Mouse (Mus musculus): Measurements from ENCODE around the gene Ppfibp2.
A peak's percentile ranks its signal among the peaks of the same experiment; 100 is the strongest.

The Ppfibp2 gene

DNA sequence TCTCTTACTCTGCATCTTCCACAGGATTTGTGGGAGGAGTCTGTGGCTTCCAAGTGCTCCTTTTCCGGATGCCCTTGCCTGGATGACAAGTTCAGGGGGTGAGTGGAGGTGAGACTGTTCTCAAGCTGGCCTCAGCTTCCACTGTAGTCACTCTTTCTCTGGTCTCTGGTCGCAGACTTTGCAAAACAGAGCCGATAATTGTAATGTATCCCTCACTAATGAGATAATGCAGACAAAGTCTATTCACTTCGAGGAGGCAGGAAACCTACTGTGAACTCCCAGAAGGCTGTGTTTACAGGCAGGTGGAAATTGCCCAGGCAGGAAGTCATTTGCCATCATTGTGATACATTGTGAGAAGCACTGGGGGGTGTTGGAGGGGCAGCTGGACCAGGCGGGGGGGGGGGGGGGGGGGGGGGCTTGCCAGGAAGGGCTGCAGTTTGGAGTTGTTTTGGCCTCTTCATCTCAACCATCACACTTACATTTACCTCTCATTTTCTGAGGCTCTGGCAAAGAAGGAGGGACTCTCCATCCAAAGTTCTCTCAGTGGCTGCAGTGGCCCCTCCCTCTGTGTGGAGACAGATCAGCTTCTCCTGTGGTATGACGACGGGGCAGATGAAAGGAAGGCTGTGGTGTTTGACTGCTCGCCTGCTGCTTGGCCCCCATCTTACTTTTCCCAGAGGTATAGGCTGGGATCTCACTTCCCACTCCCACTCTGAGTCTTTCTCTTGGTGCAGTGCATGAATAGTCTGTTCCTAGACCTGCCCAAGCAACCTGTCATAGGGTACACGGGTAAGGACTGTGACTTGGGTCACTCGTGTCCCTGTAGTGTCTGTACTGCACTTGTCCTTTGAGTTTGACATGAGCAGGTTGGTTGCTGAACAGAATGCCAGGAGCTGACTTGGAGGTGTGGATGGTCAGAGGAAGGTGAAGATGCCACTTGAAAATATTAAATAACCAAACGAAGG lies 23.3 kb downstream of the Ppfibp2 start:
- no peak for DNase-seq (ENCODE audit: low spot score)

DNA sequence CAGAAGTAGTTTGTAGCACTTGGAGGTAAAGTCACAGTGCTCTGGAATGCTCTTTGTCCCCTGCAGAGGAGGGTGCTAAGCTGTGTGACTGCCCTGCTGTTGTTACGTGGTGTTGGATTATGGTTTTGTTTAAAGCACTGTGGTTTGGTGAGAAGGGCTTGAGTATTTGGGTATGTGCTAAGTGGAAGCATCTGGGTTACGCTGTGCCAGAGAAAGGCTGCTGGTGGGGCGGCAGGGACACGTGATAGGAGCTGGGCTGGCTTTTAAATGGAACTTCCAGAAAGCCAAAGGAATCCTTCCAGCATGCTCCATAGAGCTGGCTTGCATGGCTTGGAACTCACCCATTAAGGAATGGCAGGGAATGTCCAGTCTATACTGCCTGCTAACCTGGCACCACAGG lies 24.2 kb downstream of the Ppfibp2 start:
- no peak for DNase-seq (ENCODE audit: low spot score)

DNA sequence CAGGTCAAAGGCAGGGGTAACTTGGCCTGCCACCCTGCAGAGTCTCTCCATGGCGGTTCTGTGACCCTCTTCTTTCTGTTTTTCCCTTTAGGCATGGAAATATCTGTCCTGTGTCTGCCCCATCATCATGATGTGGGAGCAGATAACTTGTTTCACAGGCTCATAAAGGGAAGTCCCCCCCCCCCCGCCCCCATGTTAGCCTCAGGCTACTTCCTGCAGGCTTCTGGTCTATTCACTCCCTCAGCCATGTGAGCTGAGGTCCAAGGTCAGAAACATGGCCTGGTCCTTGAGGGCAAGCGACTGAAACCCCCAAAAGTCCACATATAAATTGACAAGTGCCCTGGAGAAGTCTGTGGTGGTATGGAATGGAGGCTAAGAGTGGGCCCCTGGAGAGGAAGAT lies 25.1 kb downstream of the Ppfibp2 start:
- no peak for DNase-seq (ENCODE audit: low spot score)

DNA sequence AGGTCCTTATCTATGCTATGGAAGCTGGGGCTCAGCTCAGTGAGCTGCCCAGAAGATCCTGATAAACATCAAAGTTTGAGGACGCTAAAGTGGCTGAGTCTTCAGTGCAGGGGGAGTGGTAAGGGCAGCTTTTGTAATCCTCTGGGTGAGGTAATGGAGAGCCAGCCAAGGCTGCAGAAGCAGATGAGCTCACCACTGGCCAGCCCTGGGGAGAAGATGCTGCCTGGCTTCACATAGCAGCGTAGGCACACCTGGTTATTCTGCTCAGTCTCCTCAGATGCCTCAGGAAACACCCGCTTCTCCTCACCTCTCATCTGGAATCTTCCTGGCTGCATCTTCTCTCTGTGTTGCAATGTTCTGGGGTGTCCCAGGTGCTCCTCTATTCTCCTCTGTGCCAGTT lies 29.4 kb downstream of the Ppfibp2 start:
- no peak for DNase-seq (ENCODE audit: low spot score)

DNA sequence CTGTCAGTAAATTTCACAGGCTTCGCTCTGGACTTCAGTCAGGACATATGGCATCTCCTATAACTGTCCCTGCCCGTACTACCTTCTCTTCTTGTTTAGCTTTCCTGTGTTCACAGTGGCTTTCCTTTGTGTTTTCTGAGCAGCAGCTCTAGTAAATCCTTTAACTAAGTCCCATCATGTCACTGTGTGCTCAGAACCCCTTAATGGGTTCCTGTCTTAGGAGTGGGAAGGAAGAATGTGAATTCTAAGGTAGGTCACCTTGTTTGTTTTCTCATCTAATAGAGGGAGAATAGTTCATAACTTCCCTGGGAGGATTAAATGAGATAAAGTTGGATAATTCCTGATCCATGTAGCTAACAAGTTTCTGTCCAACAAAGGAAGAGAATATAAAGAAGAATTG lies 30.1 kb downstream of the Ppfibp2 start, which contains the start of gene 5330417H12Rik:
Gene 5330417H12Rik, minus strand, starts transcription at position 101 of the 400 bp plus-strand sequence.
- DNase-seq (ENCODE audit: low spot score): no peak

- DNase-seq (ENCODE audit: low spot score): no peak
Measured at GRCm38 (mm10) chr7:107625781-107626180, 30.8 kb downstream of the Ppfibp2 start.

GRCm38 (mm10) chr7:107628383-107628782 lies 33.4 kb downstream of the Ppfibp2 start:
- no peak for DNase-seq (ENCODE audit: low spot score)

- DNase-seq (ENCODE audit: low spot score): no peak
Measured at GRCm38 (mm10) chr7:107633201-107633600, 38.2 kb downstream of the Ppfibp2 start.

- DNase-seq (ENCODE audit: low spot score): no peak
Measured at GRCm38 (mm10) chr7:107637398-107637797, 42.4 kb downstream of the Ppfibp2 start.

DNA sequence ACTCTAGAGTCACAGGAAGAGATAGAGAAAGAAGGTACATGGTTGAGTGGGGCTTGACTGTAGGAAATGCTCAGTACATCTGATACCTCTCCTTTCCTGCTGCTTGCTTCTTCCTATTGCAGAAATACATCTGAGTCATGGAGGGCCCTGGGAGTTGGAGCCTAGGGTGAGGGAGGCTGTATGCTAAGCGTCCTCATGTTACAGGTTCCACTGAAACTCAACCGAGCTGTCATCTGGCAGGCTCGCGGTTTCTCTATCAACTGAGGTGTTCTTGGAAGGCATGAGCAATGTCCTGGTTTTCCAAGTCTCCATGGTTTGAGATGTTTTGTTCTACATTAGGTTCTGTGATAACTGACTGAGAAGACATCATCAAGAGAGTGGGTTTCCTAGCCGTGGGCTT lies 43.0 kb downstream of the Ppfibp2 start:
- DNase-seq (ENCODE audit: low spot score): no peak

DNA sequence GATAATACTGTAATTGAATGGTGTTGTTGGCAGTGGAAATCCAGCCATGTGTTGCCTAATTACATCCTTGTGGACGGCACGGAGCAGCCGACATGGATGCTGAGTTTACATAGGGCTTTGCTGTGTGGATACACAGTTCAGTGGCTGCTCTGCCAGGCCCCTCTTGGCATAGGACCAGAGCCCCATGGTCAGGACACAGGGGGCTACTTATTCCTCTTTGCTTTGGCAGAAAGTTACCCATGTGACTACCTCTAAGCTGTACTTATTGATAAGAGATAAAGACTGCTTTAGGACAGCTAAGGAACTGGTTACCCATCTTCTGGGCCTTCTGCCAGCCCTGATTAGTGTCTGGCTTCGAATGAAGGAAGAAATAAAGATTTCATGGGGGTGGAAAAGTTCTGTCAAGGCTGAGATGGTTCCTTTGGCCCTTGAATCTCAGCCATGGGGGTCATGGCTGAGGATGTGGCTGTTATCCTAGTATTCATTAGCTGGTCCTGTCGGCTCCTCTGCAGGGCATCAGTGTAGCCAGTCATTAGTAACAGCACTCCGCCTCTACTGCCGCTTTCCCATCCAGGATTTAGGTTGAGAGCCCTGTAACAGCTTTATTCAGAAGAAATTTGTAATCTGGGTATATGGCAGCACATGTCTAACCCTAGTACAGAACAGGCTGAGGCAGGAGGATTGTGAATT lies 47.7 kb downstream of the Ppfibp2 start:
- peak; percentile 6 for DNase-seq (ENCODE audit: low spot score)

GRCm38 (mm10) chr7:107644987-107645386 lies 50.0 kb downstream of the Ppfibp2 start:
- DNase-seq (ENCODE audit: low spot score): no peak

DNA sequence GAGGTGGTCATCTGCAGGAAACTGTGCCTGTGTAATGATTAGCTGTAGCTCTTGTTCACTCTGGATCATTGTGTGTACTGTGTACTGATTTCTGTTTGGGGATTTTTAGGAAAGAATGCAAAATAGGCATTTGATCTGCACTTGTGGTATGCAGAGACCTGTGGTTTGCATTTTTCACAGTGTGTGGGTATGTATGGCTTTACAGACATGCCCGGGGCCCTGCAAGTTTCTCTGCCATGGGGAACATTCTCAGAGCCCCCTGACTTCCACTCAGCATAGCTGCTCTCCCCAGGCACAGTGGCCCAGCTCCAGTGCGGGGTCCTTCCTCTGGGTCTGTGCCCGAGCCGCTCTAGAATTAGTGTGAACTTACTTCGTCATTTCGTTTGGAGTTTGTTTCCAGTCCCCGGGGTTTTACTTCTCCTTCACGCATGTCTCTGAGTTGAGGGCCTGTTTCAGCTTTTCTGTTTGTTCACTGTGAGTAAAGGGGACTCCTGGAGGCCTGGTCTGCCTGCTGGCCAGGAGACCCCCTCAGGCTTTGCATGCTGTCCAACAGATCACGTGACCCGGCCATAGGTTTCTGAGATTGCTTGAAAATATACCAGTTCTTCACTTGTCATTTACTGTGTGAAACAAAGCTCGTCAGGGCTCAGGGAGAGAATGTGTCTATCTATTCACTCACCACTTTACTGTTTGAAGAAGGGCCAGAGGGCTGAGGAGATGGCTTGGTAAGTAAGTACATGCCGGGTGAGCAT lies 54.1 kb downstream of the Ppfibp2 start:
- no peak for DNase-seq (ENCODE audit: low spot score)

DNA sequence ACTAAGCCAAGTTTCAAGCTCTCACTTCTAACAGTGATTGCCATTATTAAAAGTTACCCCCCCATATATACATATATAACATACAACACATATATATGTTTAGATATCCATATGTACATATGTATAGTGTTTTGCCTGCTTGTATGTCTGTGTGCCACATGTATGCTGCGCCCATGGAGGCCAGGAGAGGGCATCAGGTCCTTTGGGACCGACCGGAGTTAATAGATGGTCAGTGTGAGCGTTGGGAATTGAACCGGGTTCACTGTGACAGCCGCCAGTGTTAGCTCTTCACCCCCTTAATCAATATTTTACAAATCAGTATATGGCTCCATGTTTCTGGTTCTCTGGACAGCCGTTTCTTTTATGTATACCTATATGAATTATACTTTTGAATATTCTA lies 55.0 kb downstream of the Ppfibp2 start:
- no peak for DNase-seq (ENCODE audit: low spot score)

GRCm38 (mm10) chr7:107651821-107652220 lies 56.8 kb downstream of the Ppfibp2 start:
- DNase-seq (ENCODE audit: low spot score): no peak

DNA sequence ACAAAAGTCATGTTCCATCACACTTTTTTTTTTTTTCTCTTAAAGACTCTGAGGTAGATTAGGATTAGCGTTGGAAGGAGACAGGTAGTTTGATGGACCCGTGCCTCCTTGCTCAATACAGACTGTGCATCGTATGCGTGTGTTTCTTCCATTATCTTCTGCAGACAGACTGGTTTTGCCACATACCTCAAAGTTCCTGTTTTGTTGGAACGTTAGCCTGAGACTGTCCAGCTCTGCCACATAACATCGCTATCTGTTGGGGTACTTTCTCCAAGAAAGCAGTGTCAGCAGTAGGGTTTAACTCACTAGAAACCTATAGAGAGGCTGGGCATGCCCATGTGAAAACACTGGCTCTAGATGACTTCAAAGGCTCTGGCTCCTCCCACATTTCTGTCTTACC lies 61.4 kb downstream of the Ppfibp2 start:
- DNase-seq (ENCODE audit: low spot score): no peak

DNA sequence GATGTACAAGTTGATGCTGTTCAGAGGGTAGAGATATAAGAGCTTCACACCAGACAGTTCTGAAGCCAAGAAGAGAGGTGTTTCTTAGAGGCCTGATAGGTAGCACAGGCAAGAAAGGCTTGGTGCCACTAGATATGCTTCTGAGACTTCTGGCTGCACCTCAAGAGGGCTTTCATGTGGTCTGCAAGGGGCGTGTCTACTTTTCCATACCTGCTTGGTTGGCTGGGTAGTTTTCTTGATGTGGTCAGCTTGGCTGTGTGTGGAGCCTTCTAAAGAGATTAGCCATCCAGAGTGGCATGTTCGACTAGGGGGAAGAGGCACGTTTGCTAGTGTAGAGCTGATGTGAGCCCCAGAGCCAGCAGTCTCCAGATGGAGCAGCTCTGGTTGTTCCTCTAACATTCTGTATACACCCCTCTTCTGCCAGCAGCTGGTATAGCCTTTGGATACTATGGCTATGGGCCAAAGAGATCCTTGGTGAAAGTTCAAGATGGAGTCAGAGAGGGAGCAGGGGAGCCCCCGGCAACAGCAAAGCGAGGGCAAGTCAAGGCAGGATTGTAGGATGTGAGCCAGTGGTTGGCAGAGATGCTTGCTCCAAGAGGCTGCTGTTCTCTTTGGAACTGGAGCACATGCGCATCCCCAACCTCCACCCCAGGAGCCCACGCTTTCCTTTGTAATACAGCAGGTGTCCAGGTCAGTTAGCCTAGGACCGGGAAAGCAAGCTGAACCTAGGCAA lies 64.3 kb downstream of the Ppfibp2 start:
- DNase-seq (ENCODE audit: low spot score): no peak

- peak; percentile 33 for DNase-seq (ENCODE audit: low spot score)
Measured at GRCm38 (mm10) chr7:107661189-107661842, 66.3 kb downstream of the Ppfibp2 start.

DNA sequence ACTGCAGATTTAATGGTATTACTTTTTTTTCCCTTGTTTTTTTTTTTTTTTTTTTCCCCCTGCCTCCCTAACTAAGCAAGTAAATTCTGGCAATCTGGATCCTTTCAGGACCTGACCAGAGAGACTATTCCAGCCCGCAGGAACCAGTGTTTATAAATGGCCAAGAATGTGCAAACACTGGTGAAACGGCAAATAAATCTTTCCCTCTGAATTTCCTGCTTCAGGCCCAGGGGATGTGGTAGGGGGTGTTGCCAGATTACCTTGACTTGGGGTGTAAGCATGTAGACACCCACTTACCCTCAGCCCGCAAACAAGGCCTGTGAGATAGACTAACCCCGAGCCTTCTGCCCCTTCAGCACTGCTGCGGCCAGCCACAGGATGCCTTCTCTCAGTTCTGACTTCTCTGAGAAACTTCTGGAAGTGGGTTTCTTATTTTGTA lies 66.9 kb downstream of the Ppfibp2 start:
- DNase-seq (ENCODE audit: low spot score): no peak

- DNase-seq (ENCODE audit: low spot score): no peak
Measured at GRCm38 (mm10) chr7:107663621-107664020, 68.6 kb downstream of the Ppfibp2 start.

All from ovary, postnatal 36 days (tissue).